ENCODE assay signal across 1 mouse cellular context in genomic region chr12:81658086-81658485, GRCm38 (mm10).
TF ChIP-seq lines count a peak whose summit lies in the region.

No protein-coding gene starts in this region.

TF ChIP-seq in CH12.LX, 34 proteins besides CTCF, POLR2A, EP300 and RAD21 (continued from another document):
- peak; percentile 47 for TF ChIP-seq BHLHE40 (IDR thresholded peaks at IDR 0.05; ENCODE audit: low read depth, low read length)
- peak; percentile 84 for TF ChIP-seq IRF4 (IDR thresholded peaks at IDR 0.05; ENCODE audit: low read depth, low read length)
- TF ChIP-seq USF2 (conservative IDR thresholded peaks at IDR 0.05; ENCODE audit: low read depth, low read length) = no peak
- no peak for TF ChIP-seq ZMIZ1 (IDR thresholded peaks at IDR 0.05; ENCODE audit: low read depth, low read length)
- 0 out of 2 replicates have a peak, but pooled peaks have one; percentile 34 for TF ChIP-seq MAZ (IDR thresholded peaks at IDR 0.05; ENCODE audit: low read depth, low read length)
- TF ChIP-seq PAX5 (IDR thresholded peaks at IDR 0.05; ENCODE audit: low read length) = no peak
- peak; percentile 10; the same call in 1 of the 2 replicates for TF ChIP-seq ETS1 (conservative IDR thresholded peaks at IDR 0.05; ENCODE audit: low read depth, low read length)
- TF ChIP-seq NELFE (IDR thresholded peaks at IDR 0.05; ENCODE audit: low read depth, low read length) = 0 out of 2 replicates have a peak, but pooled peaks have one; percentile 28
- peak; percentile 80 for TF ChIP-seq ELF1 (IDR thresholded peaks at IDR 0.05; ENCODE audit: low read depth, low read length)
- TF ChIP-seq CHD1 (IDR thresholded peaks at IDR 0.05; ENCODE audit: low read depth, low read length) = no peak
- TF ChIP-seq TCF12 (IDR thresholded peaks at IDR 0.05; ENCODE audit: low read depth, low read length) = 0 out of 2 replicates have a peak, but pooled peaks have one; percentile 29
- peak; percentile 69 for TF ChIP-seq RCOR1 (conservative IDR thresholded peaks at IDR 0.05; ENCODE audit: low read depth, low read length)
- no peak for TF ChIP-seq JUND (conservative IDR thresholded peaks at IDR 0.05; ENCODE audit: low read depth, low read length)
